Mouse (Mus musculus) cerebellum, adult 2 months (tissue): Measurements from ENCODE around the gene 4933402D24Rik.

Experiments used
- CTCF ChIP-seq: fragments of 200-500 bp; IDR thresholded peaks from 2 replicates; pipeline ENCODE4 v1.5.1; 2011; ENCODE audit warnings: low read depth, mild to moderate bottlenecking, control low read depth, low read length, moderate library complexity, borderline replicate concordance; ENCODE audit not compliant: insufficient read depth
- POLR2A ChIP-seq: fragments of 200-500 bp; IDR thresholded peaks from 2 replicates; pipeline ENCODE4 v1.6.1; 2011; ENCODE audit warnings: low read length, control low read depth, borderline replicate concordance; ENCODE audit not compliant: insufficient read depth

DNA sequence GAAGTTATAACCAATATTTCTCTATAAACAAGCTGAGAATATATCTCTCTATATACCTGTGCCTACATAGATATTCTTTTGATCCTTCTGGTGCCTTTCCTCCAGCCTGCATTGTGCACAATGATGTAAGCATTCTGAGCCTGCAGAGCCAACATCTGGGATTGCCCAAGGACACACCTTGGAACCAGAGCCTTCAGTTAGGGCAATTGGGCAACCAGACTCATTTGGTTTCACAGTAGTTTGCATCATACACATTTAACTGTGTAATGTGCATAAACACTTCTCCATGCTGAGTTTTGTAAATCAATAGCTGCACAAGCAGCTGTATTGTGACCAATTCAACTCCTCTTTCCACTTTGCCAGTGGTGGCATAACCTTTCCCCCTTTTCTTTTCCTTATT, 25.3 kb upstream of the 4933402D24Rik start:
- TF ChIP-seq CTCF (no peak), POLR2A (no peak)
